Mouse (Mus musculus): ENCODE results near the gene Vmn1r70. TPM values are rescaled to one million over a fixed set of nuclear protein-coding genes. Genes with fewer than 3 reads are reported as not detected.

The Vmn1r70 gene
- not detected in 2 replicates for polyA plus RNA-seq (2012; ENCODE audit: insufficient read depth, insufficient read length, missing spikeins)

DNA sequence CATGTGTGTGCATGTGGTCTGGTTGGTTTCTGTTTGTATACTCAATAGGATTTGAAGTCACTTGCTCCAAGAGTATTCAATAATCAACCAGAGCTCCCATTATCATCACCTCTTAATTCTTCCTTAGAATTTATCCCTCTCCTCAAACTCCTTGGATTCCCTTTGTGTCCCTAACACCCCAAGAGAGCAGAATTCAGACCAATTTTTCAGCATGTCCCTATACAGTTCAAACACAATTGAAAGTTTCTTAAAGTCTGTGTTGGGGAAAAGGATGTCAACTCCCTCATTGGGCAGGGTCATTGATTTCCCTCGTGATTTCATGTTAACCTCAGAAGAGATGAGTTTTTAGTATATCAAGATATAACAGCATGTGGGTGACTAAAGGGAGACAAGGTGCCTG lies at the start of gene Vmn1r70:
Vmn1r70 (plus strand) TSS at position 301 of the 400 bp plus-strand sequence.
- no peak for TF ChIP-seq POLR2A (IDR thresholded peaks at IDR 0.05; ENCODE audit: borderline replicate concordance, low read depth, low read length)
- no peak for TF ChIP-seq CTCF (IDR thresholded peaks at IDR 0.05; ENCODE audit: low read depth, low read length)
- no peak within 1 kb of the TSS for H3K27ac ChIP-seq (ENCODE audit: insufficient read depth, low read depth, low read length)

DNA sequence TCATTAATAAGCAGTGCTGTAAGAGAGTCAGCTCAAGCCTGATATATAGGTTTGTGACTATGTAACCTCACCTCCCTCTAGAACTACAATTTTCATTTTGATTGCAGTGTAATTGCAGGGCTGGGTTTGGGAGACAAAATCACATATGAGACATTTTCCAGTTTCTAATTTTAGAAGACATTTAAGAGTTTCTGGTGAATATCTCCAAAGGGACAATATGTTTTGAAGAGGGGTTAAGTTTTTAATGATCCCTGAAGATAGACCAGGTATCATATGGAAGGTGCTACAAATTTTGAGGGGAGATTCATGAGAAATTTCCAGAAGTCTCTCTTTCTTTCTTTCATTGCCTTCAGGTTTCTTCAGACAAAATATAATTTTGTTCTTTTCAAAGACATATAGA lies 17.8 kb upstream of the Vmn1r70 start, which contains the start of gene Vmn1r69:
Vmn1r69 (minus strand) TSS at position 101 of the 400 bp plus-strand sequence.
- H3K4me3 ChIP-seq (ENCODE audit: insufficient read depth, low read length), result no peak within 1 kb of the TSS
- H3K27ac ChIP-seq (ENCODE audit: insufficient read depth, low read depth, low read length), result no peak within 1 kb of the TSS
- no peaks in the 10 kb centered on the region for H3K4me1 ChIP-seq (ENCODE audit: control insufficient read depth, insufficient read depth, low read length)
- TF ChIP-seq CTCF (IDR thresholded peaks at IDR 0.05; ENCODE audit: low read depth, low read length) (no peak), POLR2A (IDR thresholded peaks at IDR 0.05; ENCODE audit: borderline replicate concordance, low read depth, low read length) (no peak)

More for the DNA sequence above, at the start of gene Vmn1r70:
- H3K4me3 ChIP-seq (ENCODE audit: insufficient read depth, low read length), result no peak within 1 kb of the TSS
- H3K4me1 ChIP-seq (ENCODE audit: control insufficient read depth, insufficient read depth, low read length), result no peaks in the 10 kb centered on the region

Other genes starting within 250 kb of the Vmn1r70 start
- gene Vmn1r67, start 188.2 kb upstream of the Vmn1r70 start, polyA plus RNA-seq (2012; ENCODE audit: insufficient read depth, insufficient read length, missing spikeins), result not detected in 2 replicates
- gene Zik1, start 136.1 kb upstream of the Vmn1r70 start, polyA plus RNA-seq (2012; ENCODE audit: insufficient read depth, insufficient read length, missing spikeins), result 0.76 and 0.86 TPM in 2 replicates
- 0.32 TPM in 1 of 2 replicates, not detected in the other for gene Vmn1r68, start 73.0 kb upstream of the Vmn1r70 start, polyA plus RNA-seq (2012; ENCODE audit: insufficient read depth, insufficient read length, missing spikeins)
- not detected in 2 replicates for gene Vmn1r69, start 17.9 kb upstream of the Vmn1r70 start, polyA plus RNA-seq (2012; ENCODE audit: insufficient read depth, insufficient read length, missing spikeins)
- not detected in 2 replicates for gene Nlrp4b, start 56.3 kb downstream of the Vmn1r70 start, polyA plus RNA-seq (2012; ENCODE audit: insufficient read depth, insufficient read length, missing spikeins)
- not detected in 2 replicates for gene Vmn1r71, start 122.8 kb downstream of the Vmn1r70 start, polyA plus RNA-seq (2012; ENCODE audit: insufficient read depth, insufficient read length, missing spikeins)